Mouse (Mus musculus) limb, embryonic 11.5 days (tissue): ENCODE data around the gene Vamp5. TPM values are rescaled to one million over a fixed set of nuclear protein-coding genes. Genes with fewer than 3 reads are reported as not detected.

Experiments used
- ATAC-seq: fragments of 200-750 bp; cut with Nextera tagmentation; 2 replicates; pipeline ENCODE4 v1.8.0; 2017; ENCODE audit warnings: low read depth; ENCODE audit not compliant: insufficient number of reproducible peaks, low FRiP score, low TSS enrichment
- DNase-seq: peaks from one replicate; pipeline ENCODE4 v3.0.0-alpha.2; 2015; ENCODE audit warnings: low spot score
- H3K27ac ChIP-seq: fragments of 300-500 bp; sonication (generic); replicated peaks from 2 replicates; pipeline ENCODE4 v1.5.1; 2014; ENCODE audit warnings: low read depth, mild to moderate bottlenecking, low read length
- H3K27me3 ChIP-seq: fragments of 300-500 bp; sonication (generic); 2 replicates; pipeline ENCODE4 v1.6.1; 2014; ENCODE audit warnings: mild to moderate bottlenecking, low read length, mixed read lengths; ENCODE audit not compliant: control insufficient read depth, insufficient read depth
- H3K36me3 ChIP-seq: fragments of 300-500 bp; sonication (generic); 2 replicates; pipeline ENCODE4 v1.6.1; 2014; ENCODE audit warnings: mild to moderate bottlenecking, low read length, moderate library complexity, mixed read lengths; ENCODE audit not compliant: control insufficient read depth, insufficient read depth
- H3K4me1 ChIP-seq: fragments of 300-500 bp; sonication (generic); 2 replicates; pipeline ENCODE4 v1.6.1; 2014; ENCODE audit warnings: low read length, mixed read lengths; ENCODE audit not compliant: control insufficient read depth, insufficient read depth
- H3K4me2 ChIP-seq: fragments of 300-500 bp; sonication (generic); 2 replicates; pipeline ENCODE4 v1.6.1; 2014; ENCODE audit warnings: low read depth, mild to moderate bottlenecking, moderate library complexity; ENCODE audit not compliant: severe bottlenecking
- H3K4me3 ChIP-seq: fragments of 300-500 bp; sonication (generic); 2 replicates; pipeline ENCODE4 v1.5.1; 2014; ENCODE audit warnings: low read depth, low read length
- H3K9ac ChIP-seq: fragments of 300-500 bp; sonication (generic); 2 replicates; pipeline ENCODE4 v1.6.1; 2014; ENCODE audit warnings: mild to moderate bottlenecking, low read length
- H3K9me3 ChIP-seq: fragments of 300-500 bp; sonication (generic); 2 replicates; pipeline ENCODE4 v1.6.1; 2016; ENCODE audit warnings: low read length; ENCODE audit not compliant: control insufficient read depth
- WGBS: fragments of 180-500 bp; shearing (Covaris S2); extraction: QIAGEN DNeasy Blood & Tissue Kit; methylation state at CpG from one replicate; pipeline ENCODE4 v1.1.7; 2014; 5-methylcytosine and 5-hydroxymethylcytosine counted together
- polyA plus RNA-seq: library from polyadenylated mRNA; unstranded; fragments of >200 nt; fragmentation: Nextera tagmentation; extraction: Ambion mirVana; gene quantifications from 2 replicates; pipeline ENCODE4 v1.2.1, GENCODE M21; 2014

The Vamp5 gene
- polyA plus RNA-seq, 1 experiment from 2014 or later: 17.0 TPM

DNA sequence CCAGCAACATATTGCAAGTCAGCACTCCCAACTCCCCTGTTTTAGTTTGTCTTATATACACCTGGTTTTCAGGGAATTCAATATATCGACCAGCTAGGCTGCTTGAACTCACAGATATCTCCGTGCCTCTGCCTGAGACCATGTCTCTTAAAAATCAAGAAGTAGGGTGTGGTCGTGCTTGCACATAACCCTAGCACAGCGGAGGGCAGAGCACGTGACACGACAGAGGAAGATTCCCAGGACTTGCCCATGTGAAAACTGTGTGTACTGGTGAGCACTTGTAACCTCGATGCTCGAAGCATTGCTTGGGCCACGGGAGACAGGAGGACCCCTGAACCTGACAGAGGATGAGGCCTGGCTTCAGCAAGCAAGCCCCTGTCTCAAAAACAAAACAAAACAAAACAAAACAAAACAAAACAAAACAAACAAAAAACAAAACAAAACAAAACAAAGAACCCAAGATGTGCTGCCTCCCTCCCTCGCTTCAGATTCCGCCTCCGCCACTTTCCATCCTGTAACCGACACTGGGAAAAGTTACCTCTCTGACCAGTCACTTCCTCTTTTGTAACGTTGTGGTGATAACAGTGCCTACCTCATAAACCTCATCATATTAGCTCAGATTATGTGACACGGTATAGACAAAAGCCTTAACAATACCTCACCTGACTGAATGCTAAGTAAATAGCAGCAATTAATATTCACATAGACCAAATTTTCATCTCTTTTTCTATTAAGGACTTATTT lies 5.3 kb downstream of the Vamp5 start:
- WGBS: 86% methylated on average over 15 of the region's 15 CpGs
- Histone ChIP-seq H3K4me1 (peaks cover 3% of the 10 kb centered on the region), H3K27ac (no peak overlapping the region), H3K9me3 (no peaks in the 10 kb centered on the region), H3K4me2 (no peak overlapping the region), H3K27me3 (peaks cover 1% of the 10 kb centered on the region; the same call in 1 of the 2 replicates), H3K36me3 (no peaks in the 10 kb centered on the region), H3K9ac (no peak overlapping the region), H3K4me3 (no peak overlapping the region)
- ATAC-seq (no peak), DNase-seq (no peak)

DNA sequence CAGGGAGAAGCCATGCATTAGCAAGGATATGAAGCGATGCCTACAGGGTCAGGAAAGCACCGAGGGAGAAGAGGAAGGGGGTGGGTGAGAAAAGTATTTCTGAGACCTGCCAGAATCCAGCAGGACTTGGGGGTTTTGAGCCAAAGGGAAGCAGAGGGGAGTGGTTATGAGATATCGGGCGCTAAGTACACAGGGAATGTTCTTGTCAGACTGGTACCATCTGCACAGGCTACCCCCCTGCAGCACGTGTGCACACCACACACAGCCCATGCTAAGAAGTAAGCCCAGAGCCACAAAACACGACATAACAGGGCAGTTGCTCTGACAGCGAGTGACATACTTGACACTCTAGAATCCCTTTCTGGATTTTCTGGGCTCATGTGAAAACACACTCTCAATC lies 6.1 kb downstream of the Vamp5 start:
- Histone ChIP-seq H3K4me1 (no peaks in the 10 kb centered on the region), H3K27ac (no peak overlapping the region), H3K4me3 (no peak overlapping the region), H3K36me3 (no peaks in the 10 kb centered on the region), H3K9me3 (no peaks in the 10 kb centered on the region), H3K27me3 (no peaks in the 10 kb centered on the region), H3K9ac (no peak overlapping the region), H3K4me2 (no peak overlapping the region)
- DNase-seq: no peak
- no peak for ATAC-seq
- WGBS: 77% methylated on average over 7 of the region's 7 CpGs

DNA sequence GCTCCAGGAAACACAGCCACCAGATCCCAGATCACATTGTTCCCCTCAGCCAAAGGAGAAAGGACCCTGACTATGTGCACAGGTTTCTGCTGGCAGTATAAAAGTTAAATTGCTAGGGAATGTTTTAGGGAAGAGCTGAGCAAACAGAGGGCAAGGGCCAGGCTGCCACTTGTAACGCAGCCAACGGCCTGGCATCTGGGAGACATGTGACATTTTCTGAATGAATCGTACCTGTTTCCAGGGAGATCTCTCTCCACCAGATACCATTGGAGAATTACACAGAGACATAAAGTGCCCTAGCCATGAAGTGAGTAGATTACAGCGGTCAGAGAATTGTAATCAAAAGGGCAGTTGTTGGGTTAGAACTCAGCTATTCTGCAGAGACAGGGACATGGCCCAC lies 7.1 kb downstream of the Vamp5 start:
- no peak overlapping the region for H3K9ac ChIP-seq
- DNase-seq (no peak), ATAC-seq (no peak)
- no peaks in the 10 kb centered on the region for H3K4me1 ChIP-seq
- no peaks in the 10 kb centered on the region for H3K9me3 ChIP-seq
- no peaks in the 10 kb centered on the region for H3K27me3 ChIP-seq
- H3K27ac ChIP-seq: no peak overlapping the region
- WGBS: 90% methylated on average over 4 of the region's 4 CpGs
- H3K4me2 ChIP-seq: no peak overlapping the region
- H3K4me3 ChIP-seq: no peak overlapping the region
- H3K36me3 ChIP-seq: no peaks in the 10 kb centered on the region

DNA sequence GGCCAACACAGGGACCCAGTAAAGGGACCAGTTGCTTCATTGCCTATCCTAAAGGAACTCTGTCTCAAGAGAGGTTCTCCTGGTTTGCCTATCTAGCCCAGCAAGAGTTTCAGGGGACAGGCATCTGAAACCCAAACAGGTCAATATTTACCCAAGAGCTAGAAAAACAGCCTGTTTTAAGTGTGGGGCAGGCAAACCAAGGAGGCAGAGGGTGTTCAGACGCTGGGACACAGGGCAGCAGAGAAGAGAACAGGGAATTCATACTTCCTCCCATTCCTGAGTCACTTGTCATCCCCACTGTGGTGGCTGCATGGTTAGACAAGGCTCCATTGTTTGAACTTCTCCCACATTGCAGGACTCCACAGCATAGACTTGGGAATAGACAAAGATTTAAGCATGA lies 8.7 kb downstream of the Vamp5 start:
- no peak overlapping the region for H3K4me3 ChIP-seq
- ATAC-seq (no peak), DNase-seq (no peak)
- no peaks in the 10 kb centered on the region for H3K36me3 ChIP-seq
- no peaks in the 10 kb centered on the region for H3K9me3 ChIP-seq
- no peak overlapping the region for H3K4me2 ChIP-seq
- H3K9ac ChIP-seq: no peak overlapping the region
- no peaks in the 10 kb centered on the region for H3K4me1 ChIP-seq
- no peak overlapping the region for H3K27ac ChIP-seq
- 41% methylated on average over 1 of the region's 1 CpGs for WGBS
- H3K27me3 ChIP-seq: no peaks in the 10 kb centered on the region

DNA sequence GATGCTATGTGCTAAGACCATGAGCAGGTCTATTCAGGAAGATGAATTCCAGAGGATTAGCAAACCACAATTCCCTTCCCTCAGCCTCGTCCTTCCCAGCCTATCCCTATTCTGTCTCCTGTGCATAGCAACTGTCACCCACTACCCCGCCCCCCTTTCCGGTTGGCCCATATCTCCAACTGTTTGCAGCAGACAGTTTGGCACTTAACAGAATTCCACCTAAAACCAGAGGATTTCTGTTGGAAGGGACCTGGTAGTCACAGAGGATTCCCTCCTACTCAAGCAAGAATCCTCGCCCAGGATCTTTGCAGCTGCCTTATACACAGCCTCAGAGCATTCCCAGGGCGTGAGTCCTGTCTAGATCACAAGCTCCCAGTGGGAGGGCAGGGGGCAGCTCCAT lies 9.1 kb downstream of the Vamp5 start:
- Histone ChIP-seq H3K27ac (no peak overlapping the region), H3K9me3 (no peaks in the 10 kb centered on the region), H3K36me3 (no peaks in the 10 kb centered on the region), H3K4me2 (no peak overlapping the region), H3K9ac (no peak overlapping the region), H3K4me1 (no peaks in the 10 kb centered on the region), H3K4me3 (no peak overlapping the region), H3K27me3 (no peaks in the 10 kb centered on the region)
- ATAC-seq: no peak
- DNase-seq: no peak
- 51% methylated on average over 5 of the region's 5 CpGs for WGBS

DNA sequence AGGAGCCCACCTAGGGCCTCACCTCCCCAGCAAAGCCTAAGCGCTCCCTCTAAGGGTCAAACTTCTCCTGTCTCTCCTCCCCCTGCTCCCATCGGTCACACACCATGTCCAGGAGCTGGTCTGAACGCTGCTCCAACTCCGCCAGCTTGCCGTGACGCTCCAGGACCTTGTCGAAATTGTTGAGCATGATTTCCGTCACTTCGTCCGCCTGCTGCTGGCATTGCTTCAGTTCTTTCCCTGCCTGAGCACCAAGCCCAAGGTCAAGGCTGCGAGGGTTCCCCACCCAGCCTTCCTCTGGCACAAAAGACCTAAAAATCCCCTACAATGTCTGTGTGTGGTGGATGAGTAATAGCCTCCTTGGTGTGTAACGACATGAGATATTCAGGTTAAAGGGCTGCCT lies 10.2 kb downstream of the Vamp5 start:
- 84% methylated on average over 12 of the region's 12 CpGs for WGBS

DNA sequence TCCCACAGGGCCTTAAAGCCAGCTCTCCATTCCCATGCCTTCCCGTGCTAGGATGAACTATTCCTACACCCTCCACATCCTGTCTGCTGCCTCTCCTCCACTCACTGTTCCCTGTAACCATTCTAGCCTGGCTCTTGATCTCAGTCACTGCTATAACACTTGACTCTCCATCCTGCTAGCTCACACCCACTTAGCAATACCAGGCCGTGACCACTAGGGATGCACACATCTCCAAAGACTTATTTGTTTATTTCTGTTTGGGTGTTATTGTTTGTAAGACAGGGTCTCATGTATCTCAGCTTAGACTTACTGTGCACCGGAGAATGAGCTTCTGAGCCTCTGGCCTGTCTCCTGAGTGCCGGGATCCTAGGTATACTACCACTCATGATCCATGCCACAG lies 10.7 kb downstream of the Vamp5 start:
- H3K36me3 ChIP-seq: no peaks in the 10 kb centered on the region
- no peaks in the 10 kb centered on the region for H3K27me3 ChIP-seq
- ATAC-seq: no peak
- H3K9ac ChIP-seq: no peak overlapping the region
- no peak for DNase-seq
- 71% methylated on average over 4 of the region's 4 CpGs for WGBS
- no peak overlapping the region for H3K4me2 ChIP-seq
- no peak overlapping the region for H3K27ac ChIP-seq
- H3K4me1 ChIP-seq: no peaks in the 10 kb centered on the region
- H3K9me3 ChIP-seq: no peaks in the 10 kb centered on the region
- H3K4me3 ChIP-seq: no peak overlapping the region

More for the DNA sequence above, 10.2 kb downstream of the Vamp5 start:
- H3K9me3 ChIP-seq: no peaks in the 10 kb centered on the region
- H3K4me1 ChIP-seq: no peaks in the 10 kb centered on the region
- no peak for DNase-seq
- no peaks in the 10 kb centered on the region for H3K27me3 ChIP-seq
- no peaks in the 10 kb centered on the region for H3K36me3 ChIP-seq
- no peak overlapping the region for H3K27ac ChIP-seq
- no peak overlapping the region for H3K9ac ChIP-seq
- no peak overlapping the region for H3K4me2 ChIP-seq
- H3K4me3 ChIP-seq: no peak overlapping the region
- no peak for ATAC-seq

DNA sequence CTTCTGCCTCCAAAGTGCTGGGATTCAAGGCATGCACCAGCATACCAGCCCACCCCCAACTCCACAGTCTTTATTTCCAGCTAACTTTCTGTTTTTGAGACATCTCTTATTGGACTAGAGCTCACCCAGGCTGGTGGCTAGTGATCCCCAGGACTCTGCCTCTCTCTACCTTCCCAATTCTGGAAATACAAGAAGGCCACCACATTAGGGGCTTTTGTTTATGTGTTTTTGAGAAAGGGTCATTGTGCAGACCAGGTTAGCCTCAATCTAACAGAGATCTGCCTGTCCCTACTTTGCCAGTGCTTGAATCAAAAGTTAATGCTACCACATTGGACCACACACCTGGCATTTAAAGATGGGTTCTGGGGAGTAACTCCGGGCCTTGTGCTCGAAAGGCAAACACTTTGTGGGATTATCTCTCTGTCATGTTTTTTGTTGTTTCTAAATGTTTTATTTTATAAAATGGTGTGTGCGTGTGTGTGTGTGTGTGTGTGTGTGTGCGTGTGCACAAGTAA lies 12.8 kb downstream of the Vamp5 start:
- H3K27ac ChIP-seq: no peak overlapping the region
- 90% methylated on average over 3 of the region's 4 CpGs for WGBS
- DNase-seq: no peak
- H3K9ac ChIP-seq: no peak overlapping the region
- H3K4me3 ChIP-seq: no peak overlapping the region
- H3K27me3 ChIP-seq: no peaks in the 10 kb centered on the region
- no peaks in the 10 kb centered on the region for H3K9me3 ChIP-seq
- no peak for ATAC-seq
- no peak overlapping the region for H3K4me2 ChIP-seq
- no peaks in the 10 kb centered on the region for H3K36me3 ChIP-seq
- no peaks in the 10 kb centered on the region for H3K4me1 ChIP-seq
